Mouse (Mus musculus) kidney, adult 11 months (tissue): Measurements from ENCODE around the gene Slc25a1.

Source experiments
- DNase-seq: peaks from one replicate; pipeline ENCODE4 v3.0.0; 2022

The Slc25a1 gene

GRCm38 (mm10) chr16:17921325-17922162 lies 6.5 kb downstream of the Slc25a1 start:
- peak; percentile 94 for DNase-seq

- no peak for DNase-seq
Measured at GRCm38 (mm10) chr16:17920586-17920985, 7.4 kb downstream of the Slc25a1 start.

- DNase-seq = no peak
Measured at GRCm38 (mm10) chr16:17914307-17915249, 13.4 kb downstream of the Slc25a1 start, which contains the start of gene Gsc2. Gsc2 (minus strand) TSS chr16:17915059.

- DNase-seq = peak; percentile 94
Measured at GRCm38 (mm10) chr16:17911052-17911595, 16.9 kb downstream of the Slc25a1 start, which contains the start of gene Ess2. Ess2 (minus strand) TSS chr16:17911348.

GRCm38 (mm10) chr16:17898462-17898861 lies 29.6 kb downstream of the Slc25a1 start, which contains the start of the genes Dgcr2 and Tssk2:
Dgcr2 (minus strand) TSS chr16:17898562.
Tssk2 (plus strand) TSS chr16:17898637.
- no peak for DNase-seq

- no peak for DNase-seq
Measured at GRCm38 (mm10) chr16:17896091-17896490, 31.9 kb downstream of the Slc25a1 start.

GRCm38 (mm10) chr16:17893923-17894322 lies 34.1 kb downstream of the Slc25a1 start, which contains the start of gene Tssk1:
Tssk1 (plus strand) TSS chr16:17894223.
- no peak for DNase-seq

- peak; percentile 89 for DNase-seq
Measured at GRCm38 (mm10) chr16:17892606-17893005, 35.4 kb downstream of the Slc25a1 start.

GRCm38 (mm10) chr16:17891567-17891959 lies 36.5 kb downstream of the Slc25a1 start, which contains the start of gene Gm20518:
Gm20518 (minus strand) TSS chr16:17891671.
- DNase-seq = peak; percentile 98

- peak; percentile 92 for DNase-seq
Measured at GRCm38 (mm10) chr16:17890917-17891566, 37.0 kb downstream of the Slc25a1 start.

GRCm38 (mm10) chr16:17890342-17890727 lies 37.7 kb downstream of the Slc25a1 start:
- no peak for DNase-seq

GRCm38 (mm10) chr16:17889689-17890341 lies 38.2 kb downstream of the Slc25a1 start:
- DNase-seq = no peak

- no peak for DNase-seq
Measured at GRCm38 (mm10) chr16:17884116-17884515, 43.9 kb downstream of the Slc25a1 start.

- DNase-seq = no peak
Measured at GRCm38 (mm10) chr16:17882196-17882595, 45.8 kb downstream of the Slc25a1 start.

GRCm38 (mm10) chr16:17879571-17879970 lies 48.4 kb downstream of the Slc25a1 start:
- DNase-seq = no peak

GRCm38 (mm10) chr16:17876096-17876495 lies 51.9 kb downstream of the Slc25a1 start:
- DNase-seq = no peak
